Mouse (Mus musculus) gonadal fat pad, adult 2 months (tissue): ENCODE measurements around the gene Faim2. TPM values are rescaled to one million over a fixed set of nuclear protein-coding genes. Genes with fewer than 3 reads are reported as not detected.

Experiments used
- DNase-seq: peaks from one replicate; pipeline ENCODE4 v3.0.0-alpha.2; 2012; ENCODE audit warnings: low read depth
- polyA plus RNA-seq: library from polyadenylated mRNA; depleted of rRNA; stranded (reverse); fragments of >200 nt; gene quantifications from 2 replicates; pipeline ENCODE4 v1.2.3, GENCODE M21; 2012; rRNA removed

Gene Faim2
- polyA plus RNA-seq, 1 experiment, result 19.4 TPM

- DNase-seq, result no peak
Measured at GRCm38 (mm10) chr15:99469067-99469466, 58.9 kb downstream of the Faim2 start.

- DNase-seq, result no peak
Measured at GRCm38 (mm10) chr15:99463194-99463593, 64.8 kb downstream of the Faim2 start.

- no peak for DNase-seq
Measured at GRCm38 (mm10) chr15:99457606-99458401, 70.2 kb downstream of the Faim2 start, which contains the start of gene Nckap5l. TSS of gene Nckap5l (minus strand) at chr15:99457748.

GRCm38 (mm10) chr15:99456963-99457605 lies 70.9 kb downstream of the Faim2 start:
- DNase-seq, result no peak

GRCm38 (mm10) chr15:99456338-99456962 lies 71.5 kb downstream of the Faim2 start:
- no peak for DNase-seq

GRCm38 (mm10) chr15:99455415-99455814 lies 72.5 kb downstream of the Faim2 start:
- DNase-seq, result no peak

GRCm38 (mm10) chr15:99454585-99455279 lies 73.2 kb downstream of the Faim2 start:
- DNase-seq, result no peak

GRCm38 (mm10) chr15:99453153-99453900 lies 74.6 kb downstream of the Faim2 start:
- DNase-seq, result no peak

GRCm38 (mm10) chr15:99449751-99450280 lies 78.1 kb downstream of the Faim2 start:
- DNase-seq, result no peak

- DNase-seq, result no peak
Measured at GRCm38 (mm10) chr15:99449131-99449750, 78.7 kb downstream of the Faim2 start.

Other genes with a start within 250 kb of the Faim2 start
- gene Prpf40b, start 233.1 kb downstream of the Faim2 start, polyA plus RNA-seq, result 70.0 and 72.1 TPM in 2 replicates
- gene Fam186b, start 232.3 kb downstream of the Faim2 start, polyA plus RNA-seq, result 0.24 and 0.35 TPM in 2 replicates
- 30.6 and 31.4 TPM in 2 replicates for gene Fmnl3, start 157.7 kb downstream of the Faim2 start, polyA plus RNA-seq
- 812 and 823 TPM in 2 replicates for gene Tmbim6, start 135.3 kb downstream of the Faim2 start, polyA plus RNA-seq
- gene Nckap5l, start 70.4 kb downstream of the Faim2 start, polyA plus RNA-seq, result 5.0 and 5.7 TPM in 2 replicates
- gene Bcdin3d, start 53.4 kb downstream of the Faim2 start, polyA plus RNA-seq, result 6.0 and 6.3 TPM in 2 replicates
- gene Aqp2, start 50.9 kb upstream of the Faim2 start, polyA plus RNA-seq, result 2.4 and 4.4 TPM in 2 replicates
- gene Aqp5, start 62.6 kb upstream of the Faim2 start, polyA plus RNA-seq, result 3.3 and 4.2 TPM in 2 replicates
- 6.4 and 9.1 TPM in 2 replicates for gene Aqp6, start 73.2 kb upstream of the Faim2 start, polyA plus RNA-seq
- 4.6 and 5.6 TPM in 2 replicates for gene Racgap1, start 123.5 kb upstream of the Faim2 start, polyA plus RNA-seq
- 0.18 and 0.41 TPM in 2 replicates for gene Asic1, start 142.2 kb upstream of the Faim2 start, polyA plus RNA-seq
- gene Smarcd1, start 174.0 kb upstream of the Faim2 start, polyA plus RNA-seq, result 22.5 and 23.2 TPM in 2 replicates
- not detected in 2 replicates for gene Gm17349, start 177.3 kb upstream of the Faim2 start, polyA plus RNA-seq
- 345 and 504 TPM in 2 replicates for gene Gpd1, start 189.3 kb upstream of the Faim2 start, polyA plus RNA-seq
- gene Cox14, start 197.5 kb upstream of the Faim2 start, polyA plus RNA-seq, result 226 and 319 TPM in 2 replicates
- 53.1 and 59.8 TPM in 2 replicates for gene Cers5, start 244.7 kb upstream of the Faim2 start, polyA plus RNA-seq